Mouse (Mus musculus): Measurements from ENCODE around the gene Lyl1.
A peak's percentile ranks its signal among the peaks of the same experiment; 100 is the strongest.

Gene Lyl1

DNA sequence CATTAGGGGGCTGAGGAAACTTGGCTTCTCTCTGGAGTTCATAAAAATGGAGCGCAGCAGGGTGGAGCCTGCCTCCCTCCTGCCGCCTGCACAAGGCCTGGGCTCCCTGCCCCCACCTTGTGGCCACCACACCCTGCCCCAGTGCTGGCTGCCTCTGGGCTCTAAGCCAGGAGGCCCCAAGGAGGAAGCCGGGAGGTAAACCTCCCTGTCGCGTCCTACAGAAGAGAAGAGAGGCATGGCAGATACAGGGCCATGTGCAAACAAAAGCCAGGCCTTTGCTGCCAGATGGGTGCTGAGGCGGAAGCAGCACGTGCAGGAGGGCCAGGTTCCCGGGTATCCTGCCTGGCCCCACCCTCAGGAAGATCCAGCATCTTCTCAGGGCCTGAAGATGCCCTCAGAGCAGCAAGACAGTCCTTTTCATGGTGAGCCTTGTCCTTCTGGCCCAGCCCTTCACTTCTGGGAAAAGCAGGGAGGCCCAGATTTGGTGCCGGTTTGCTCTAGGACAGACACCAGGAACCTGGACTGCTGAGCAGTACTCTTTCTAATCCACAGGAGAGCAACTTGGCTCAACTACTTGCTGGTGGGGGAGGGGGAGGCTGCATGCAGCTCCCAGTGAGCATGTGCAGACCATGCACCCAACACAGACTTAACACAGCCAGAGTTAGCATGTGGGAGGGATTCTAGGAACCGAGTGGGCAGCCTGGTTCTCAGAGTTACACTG is 21.8 kb downstream of the Lyl1 start, which contains the start of gene G430095P16Rik:
G430095P16Rik (plus strand) TSS at position 158 of the 721 bp plus-strand sequence.
- no peak for DNase-seq (ENCODE audit: low read depth, low spot score)

DNA sequence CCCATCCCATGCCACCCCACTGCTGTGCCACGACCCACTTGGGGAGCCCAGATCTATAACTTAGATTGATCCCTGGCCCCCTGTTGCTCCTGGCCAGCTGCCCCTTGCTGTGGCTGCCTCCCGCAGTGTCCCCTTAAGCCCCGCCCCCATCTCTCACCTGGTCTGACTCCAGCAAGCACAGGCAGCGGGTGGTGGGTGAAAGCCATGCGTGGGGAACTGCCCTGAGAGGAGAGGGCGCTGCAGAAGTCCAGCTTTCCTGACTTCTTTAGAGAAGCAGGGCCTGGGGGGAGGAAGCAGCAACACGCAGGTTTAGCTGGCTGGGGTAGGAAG is 22.3 kb downstream of the Lyl1 start:
- no peak for DNase-seq (ENCODE audit: low read depth, low spot score)

DNA sequence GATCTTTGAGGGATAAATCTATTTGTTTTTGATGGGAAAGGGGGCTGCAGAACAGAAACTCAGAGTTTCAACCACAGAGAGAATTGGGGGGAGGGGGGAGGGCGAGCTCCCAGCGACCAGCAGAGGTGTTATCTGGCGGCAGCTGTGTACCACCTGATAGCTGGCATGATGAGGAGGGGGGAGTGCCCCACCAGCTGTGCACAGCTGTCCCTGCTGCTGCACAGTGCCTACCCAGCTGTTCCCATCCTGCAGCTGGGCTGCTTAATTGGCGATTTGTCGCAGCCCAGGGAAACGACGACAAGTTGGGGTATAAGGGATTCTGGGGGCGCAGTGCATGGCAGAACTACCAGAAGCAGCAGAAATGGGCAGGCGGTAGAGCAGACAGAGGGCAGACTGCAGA is 23.4 kb downstream of the Lyl1 start:
- DNase-seq (ENCODE audit: low read depth, low spot score) = no peak

DNA sequence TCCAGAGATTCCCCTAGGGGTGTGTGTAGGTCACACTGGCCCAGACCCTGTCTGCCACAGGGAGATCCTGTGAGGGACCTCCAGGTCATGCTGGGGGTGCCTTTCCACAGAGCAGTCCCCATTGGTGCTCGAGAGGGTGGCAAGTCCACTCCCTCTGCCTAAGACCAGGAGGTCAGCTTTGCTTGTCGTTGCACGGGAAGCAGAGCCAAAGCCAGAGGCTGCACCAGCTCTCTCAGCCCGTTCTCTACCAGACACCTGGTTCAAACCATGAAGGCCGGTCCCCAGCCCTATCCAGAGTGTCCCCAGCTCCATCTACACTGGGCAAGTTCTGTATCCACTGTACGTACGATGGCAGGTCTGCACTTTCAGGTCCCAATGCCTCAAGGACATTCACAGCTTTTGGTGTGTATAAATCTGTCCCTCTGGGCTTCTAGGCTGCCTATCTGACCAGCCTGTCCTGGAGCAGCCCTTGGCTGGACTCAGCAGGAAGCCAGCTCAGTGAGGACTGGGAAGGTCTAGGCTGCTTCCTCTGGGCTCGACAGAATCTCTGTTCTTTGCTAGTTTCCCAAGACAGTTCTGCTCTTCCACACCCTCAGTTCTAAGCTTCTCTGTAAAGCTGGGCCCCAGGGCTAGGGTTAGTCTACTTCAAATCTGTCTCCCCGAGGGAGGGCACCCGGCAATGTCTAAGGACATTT is 24.1 kb downstream of the Lyl1 start:
- DNase-seq (ENCODE audit: low read depth, low spot score) = no peak

DNA sequence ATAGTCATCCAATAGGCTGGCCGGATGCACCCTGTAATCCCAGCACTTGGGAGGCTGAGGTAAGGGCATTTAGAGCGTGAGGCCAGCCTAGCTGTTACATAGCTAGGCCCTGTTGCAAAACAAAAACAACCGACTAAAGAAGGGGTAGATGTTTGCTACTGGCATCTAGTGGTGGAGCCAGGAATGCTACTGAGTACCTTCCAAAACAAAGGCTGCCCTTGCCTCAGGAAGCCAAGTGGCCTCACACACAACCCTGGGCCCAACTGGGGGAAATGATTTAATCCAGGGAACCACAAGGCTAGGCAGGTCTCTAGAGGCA is 24.6 kb downstream of the Lyl1 start:
- no peak for DNase-seq (ENCODE audit: low read depth, low spot score)

DNA sequence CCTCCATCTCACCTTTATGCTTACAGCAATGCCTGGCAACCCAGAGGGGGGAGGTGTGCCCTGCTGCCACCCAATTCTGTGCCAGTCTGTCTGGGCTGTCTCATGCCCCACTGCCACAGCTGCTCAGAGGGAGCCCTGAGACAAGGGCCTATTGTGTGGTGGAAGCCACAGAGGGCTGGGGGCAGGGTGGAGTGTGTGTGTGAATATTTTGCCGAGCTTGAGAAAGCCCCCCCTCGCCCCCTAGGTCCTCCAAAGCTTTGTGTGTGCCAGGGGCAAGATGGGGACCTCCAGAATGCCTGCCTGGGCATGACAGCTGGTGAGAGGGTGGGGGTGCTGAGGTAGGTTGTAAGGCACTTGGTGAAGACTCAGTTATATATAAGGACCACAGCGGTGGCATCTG is 27.2 kb downstream of the Lyl1 start:
- DNase-seq (ENCODE audit: low read depth, low spot score) = no peak

DNA sequence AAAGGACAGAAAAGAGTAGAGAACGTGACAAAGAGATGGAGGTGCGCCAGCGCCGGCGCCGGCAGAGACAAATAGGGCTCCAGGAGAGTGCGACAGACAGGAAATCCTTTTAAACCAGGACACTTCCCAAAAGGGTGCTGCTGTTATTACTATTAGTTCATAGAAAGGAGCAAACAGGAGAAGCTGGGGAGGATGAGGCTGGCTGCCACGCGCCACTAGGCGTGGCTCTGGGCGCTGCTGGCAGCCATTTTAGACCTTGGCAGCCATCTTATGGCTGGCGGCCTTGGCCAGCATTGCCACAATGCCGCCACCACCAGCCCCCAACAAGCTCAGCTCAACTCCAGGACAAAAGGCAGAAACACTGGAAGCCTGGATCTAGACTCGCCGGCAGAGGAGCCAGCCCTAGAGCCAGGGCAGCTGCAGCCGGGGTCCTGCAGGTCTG is 28.7 kb downstream of the Lyl1 start:
- DNase-seq (ENCODE audit: low read depth, low spot score) = no peak

DNA sequence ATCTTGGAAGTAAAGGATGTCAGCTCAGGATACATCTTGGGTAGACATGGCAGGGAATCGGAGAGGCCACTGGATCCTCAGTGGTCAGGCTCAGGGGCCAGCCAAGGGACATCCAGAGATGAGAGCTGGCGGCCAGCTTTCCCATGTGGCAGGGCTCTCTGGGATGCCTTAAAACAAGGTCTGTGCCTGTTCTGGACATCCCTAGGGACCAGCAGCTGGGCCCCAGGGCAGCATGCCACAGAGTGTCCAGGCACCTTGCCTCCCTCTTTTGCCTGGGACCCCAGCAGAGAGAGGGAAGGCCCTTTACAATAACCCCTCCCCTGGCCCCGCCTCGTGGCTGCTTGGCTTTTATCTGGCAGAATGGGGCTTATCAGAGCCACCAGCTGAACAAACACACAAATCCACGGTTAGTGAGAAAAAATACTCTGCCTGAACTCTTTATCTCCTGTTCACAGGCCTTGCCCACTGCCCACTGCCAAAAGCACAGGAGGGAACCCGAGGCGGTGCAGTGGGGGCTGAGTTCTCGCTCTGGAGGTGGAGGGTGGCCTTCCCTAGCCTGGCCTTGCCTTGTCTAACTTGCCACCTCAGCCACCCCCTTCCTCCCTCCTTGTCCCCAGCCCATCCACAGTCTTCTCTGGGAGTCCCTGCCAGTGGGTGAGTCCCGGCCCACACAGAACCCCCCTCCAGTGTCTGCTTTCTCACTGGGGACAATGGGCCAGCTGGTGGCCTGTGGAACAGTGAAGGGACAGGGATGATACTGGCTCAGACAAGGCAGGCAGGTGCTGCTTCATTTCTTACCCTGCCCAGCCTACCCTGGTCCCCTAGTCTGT is 29.5 kb downstream of the Lyl1 start:
- DNase-seq (ENCODE audit: low read depth, low spot score) = no peak

DNA sequence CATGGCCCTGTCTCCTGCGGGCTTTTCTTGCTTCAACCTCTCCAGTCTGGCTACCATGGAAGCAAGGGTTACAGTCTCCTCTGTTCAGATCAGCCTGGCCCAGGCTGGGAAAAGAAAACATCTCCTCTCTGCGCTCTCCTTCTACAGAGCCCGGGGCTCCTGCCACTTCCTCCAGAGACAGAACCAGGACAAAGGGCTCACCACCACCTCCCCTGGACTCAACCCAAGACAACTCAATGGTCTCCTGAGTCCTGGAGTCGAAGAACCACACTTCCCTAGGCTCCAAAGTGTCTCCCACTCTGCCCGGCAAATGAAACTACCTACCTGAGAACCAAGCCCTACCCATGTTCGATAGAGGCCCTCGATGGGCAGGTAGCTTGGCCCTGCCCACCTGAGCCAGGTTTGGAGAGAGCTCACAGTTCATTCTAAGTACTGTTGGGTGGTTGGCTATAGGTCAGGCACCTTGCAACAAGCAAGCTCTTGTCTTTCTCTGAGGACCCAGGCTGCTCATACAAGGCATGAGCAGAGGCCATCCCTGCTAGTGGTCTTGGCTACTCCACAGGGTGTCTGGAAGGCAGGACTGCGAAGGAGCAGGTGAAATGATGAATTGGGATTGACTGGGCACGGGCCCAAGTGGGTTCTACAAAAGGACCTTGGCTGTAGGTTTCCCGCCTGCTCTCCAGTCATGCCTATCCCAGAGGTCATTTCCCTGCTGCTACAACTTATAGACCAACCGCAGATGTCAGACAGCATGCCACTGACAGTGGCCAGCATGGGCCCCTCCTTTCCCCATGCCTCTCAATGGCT is 30.3 kb downstream of the Lyl1 start:
- no peak for DNase-seq (ENCODE audit: low read depth, low spot score)

DNA sequence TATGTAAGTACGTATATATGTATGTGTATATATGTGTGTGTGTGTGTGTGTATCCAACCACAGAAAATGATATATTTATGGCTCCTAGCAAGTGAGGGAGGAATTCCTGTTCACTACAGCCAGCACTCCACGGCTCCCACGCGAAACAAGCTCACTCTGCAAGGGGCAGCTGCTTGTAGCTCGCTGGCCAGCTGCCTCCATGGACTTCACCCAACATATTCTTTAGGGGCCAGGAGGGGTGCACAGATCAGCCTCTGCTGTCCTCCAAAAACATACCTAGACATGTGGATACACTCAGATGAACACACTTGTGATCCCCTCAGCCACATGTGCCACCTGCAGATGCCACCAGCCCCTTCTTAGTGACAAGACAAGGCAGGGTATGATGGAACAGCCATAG is 31.3 kb downstream of the Lyl1 start:
- DNase-seq (ENCODE audit: low read depth, low spot score) = no peak

DNA sequence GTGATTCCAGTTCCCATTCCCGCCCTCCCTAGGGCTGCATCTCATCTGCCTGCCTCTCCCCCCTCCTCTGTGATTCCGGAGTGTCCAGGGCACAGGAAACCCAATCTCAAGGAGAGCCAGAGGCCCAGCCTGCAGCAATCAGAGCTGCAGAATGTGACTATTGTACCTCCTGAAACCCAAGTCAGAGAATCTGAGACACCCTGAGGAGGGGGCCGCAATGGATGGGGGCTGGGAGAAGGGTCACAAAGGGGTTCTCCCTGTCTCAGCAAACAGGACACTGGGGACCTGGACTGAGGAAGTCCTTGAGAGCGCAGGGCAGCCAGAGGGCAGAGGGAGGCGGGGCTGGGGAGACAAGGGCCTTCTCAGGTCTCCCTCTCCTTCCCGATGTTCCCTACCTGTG is 31.7 kb downstream of the Lyl1 start:
- no peak for DNase-seq (ENCODE audit: low read depth, low spot score)

DNA sequence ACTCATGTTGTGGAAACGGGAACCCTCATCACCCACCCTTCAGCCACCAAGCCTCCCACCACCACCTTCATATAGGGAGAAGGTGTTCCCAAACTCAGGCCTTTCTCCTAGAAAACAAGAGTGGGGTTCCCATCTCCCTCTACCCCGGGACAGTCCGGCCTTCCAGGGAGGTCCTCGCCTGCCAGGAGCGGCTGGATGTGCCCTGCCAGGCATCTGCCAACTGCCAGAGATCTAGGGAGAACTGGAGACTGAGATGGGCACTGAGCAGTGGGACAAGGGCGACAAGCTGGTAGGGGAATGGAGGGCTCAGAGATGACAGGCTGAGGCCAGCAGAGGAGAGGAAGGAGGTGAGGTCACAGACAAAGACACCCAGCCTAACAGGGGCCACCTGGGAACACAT is 32.7 kb downstream of the Lyl1 start:
- DNase-seq (ENCODE audit: low read depth, low spot score) = no peak

DNA sequence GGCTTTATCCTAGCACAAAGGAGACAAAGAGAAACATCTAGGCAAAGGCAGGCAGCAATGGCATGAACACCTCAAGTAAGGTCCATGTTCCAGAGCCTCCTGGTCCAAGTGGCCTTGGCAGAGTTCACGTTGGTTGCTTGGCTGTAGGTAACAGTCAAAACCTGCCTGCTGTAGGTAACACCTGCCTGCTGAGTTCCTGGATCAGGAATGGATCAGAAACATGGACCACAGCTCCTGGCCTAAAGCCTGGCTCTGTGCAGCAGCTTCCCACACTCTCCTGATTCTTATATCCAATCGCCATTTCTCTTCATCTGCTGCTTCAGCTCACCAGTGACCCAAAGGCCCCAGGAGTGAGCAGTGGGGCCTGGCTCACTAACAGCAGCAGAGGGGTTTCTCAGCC is 33.4 kb downstream of the Lyl1 start:
- no peak for DNase-seq (ENCODE audit: low read depth, low spot score)

DNA sequence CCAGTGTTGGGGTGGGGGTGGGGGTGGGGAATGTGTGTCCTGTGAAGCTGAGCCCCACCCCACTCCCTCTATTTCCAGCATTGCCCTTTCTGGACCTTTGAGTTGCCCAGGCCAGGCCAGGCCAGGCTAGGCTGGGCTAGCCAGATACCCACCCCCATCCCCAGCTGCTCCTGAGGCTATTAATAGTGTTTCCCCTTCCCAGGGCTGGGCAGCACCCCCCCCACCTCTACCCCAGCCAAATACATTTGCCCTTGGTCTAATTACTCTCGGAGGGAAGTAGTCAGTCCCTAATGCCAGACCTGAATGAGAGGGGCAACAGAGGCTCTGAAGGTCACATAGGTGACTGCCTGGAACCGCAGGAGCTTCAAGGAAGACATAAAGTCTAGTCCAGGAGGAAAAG is 34.3 kb downstream of the Lyl1 start:
- no peak for DNase-seq (ENCODE audit: low read depth, low spot score)

DNA sequence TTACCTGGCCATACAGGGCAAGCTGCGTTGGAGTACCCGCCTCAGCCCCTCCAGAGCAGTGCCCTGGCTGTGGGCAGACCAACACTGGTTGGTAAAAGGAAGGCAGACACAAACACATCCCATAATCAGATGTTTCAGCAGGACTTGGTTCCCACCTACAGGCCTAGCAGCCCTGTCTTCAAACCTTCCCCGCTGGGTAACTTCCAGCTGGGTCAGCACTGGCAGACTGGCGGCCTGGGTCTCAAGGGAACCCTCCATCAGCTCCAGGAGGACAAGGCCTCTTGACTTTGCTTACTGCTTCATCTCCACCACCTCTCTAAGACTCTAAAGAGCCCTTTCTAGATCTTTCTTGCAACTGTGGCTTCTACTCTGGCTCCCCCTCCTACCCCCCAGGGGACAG is 35.3 kb downstream of the Lyl1 start:
- DNase-seq (ENCODE audit: low read depth, low spot score) = no peak

DNA sequence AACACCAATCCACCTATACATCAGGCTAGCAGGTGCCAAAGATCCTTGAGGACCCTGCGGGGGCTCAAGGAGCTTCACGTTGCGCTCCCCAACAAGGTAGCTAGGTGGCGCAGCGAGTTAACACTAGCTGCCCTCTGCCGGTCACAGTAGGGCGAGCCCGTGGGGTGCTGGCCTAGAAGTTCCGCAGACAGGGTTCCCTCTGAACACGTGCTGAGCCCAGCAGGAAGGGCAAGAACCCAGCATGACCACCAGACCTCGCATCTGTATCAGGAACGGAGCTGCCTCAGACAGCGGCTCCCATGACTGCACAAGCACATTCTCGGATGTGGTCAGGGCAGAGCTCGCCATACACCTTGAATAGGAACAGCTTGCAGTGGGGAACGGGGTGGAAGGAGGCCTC is 36.4 kb downstream of the Lyl1 start:
- DNase-seq (ENCODE audit: low read depth, low spot score) = peak; percentile 72

DNA sequence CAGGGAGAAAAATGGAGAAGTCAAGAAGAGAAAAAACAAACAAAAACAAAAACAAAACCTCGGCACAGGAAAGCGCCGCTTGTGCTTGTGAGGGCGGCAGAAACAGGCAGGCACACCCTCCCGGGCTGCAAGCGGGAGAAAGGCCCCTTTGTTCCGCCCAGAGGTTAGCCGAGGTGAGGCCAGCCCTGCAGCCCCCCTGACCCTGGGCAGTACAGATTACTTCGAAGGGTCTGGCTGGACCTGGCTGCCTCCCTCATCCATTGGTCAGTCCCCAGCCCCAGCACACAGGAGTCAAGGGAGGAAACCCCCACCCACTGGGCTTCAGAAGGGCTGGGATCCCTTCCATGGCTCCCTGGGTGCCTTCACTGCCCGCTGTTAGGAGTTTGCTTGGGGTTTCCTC is 37.0 kb downstream of the Lyl1 start:
- DNase-seq (ENCODE audit: low read depth, low spot score) = no peak

DNA sequence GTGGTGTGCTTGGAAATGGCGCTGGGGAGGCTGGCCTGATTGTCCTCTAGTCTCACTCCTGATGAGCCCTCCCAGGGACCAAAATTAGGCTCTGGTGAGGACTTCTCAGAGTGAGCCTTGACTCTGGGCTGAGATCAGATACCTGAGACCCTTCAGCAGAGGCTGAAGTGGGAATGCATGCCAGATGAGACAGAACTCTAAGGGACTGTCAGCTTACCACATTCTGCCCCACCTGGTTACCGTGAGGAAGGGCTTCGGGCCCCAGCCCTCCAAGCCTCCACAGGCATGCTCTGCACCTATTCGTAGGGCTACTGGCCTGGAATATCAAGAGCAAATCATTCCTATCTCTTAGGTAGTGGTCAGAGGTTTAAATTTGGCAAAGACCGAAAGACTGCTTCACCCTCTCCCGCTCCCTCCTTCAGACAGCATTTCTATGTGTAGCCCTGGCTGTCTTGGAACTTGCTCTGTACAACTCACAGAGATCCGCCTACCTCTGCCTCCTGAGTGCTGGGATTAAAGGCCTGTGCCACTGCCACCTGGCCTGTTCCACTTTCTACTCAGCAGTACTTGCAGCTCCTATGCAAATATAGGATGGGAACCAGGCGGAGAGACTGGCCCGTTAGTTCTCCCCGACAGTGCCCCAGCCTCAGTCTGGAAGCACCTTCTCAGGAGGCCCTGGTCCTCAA is 37.6 kb downstream of the Lyl1 start:
- DNase-seq (ENCODE audit: low read depth, low spot score) = no peak

DNA sequence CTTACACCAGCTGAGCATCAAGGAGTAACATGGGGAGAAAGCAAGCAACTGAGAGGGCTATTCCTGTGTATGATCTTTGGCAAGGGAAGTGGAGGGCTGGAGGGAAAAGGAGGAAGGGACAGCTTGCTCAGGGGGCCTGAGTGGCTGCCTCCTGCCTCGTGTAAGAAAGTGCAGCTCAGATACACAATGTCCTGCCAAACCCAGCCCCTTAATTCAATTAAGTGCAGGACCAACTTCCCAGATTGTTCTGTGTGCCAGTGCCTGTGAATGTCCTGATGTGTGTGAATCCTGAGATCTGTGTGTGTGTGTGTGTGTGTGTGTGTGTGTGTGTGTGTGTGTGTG is 38.1 kb downstream of the Lyl1 start:
- DNase-seq (ENCODE audit: low read depth, low spot score) = no peak

DNA sequence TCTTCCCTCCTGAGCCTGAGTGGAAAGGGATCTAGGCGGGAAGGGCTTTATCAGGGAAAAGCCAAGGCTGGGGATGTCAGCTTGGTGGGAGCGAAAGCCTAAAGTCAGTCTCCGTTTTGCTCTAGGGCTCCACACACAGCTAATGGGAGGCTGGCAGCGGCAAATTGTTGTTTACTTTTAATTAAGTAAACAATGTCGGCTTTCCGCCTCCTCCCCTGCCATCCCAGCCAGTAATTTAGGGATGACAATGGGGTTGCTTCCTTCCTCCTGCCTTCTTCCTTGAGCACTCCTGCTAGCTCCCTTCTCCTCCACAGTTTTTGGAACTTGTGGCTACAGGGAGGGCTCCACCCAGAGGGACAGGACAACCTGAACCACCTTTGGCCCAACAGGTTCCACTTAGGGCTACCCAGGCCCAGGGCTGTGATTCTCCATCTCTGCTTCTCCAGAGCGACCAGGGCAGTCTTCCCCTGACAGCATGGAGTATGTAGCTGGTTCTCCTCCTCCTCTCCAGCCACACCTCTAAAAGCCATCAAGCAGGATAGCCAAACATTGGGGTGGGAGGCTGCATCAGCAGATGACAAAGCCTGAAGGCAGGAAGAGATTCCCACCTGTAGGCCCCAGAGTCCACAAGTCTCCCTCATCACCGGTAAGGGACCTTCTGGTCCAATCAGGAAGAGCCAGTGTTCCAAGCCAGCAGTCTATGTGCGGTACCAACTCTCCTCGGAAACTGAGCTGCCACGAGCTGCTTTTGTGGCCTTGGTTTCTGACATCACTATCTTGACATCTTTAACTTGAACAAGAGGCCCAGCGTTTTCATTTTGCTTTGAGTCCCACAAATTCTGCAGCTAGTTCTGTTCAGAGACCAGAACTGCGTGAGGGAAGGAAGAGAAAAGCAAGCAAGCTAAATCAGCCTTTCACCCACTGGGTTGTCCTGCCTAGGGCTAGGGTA is 39.9 kb downstream of the Lyl1 start:
- DNase-seq (ENCODE audit: low read depth, low spot score) = no peak

All from retina, postnatal 7 days (tissue).